ENCODE assay signal across 9 mouse cellular contexts in genomic region chr9:62295006-62295698, GRCm38 (mm10). TPM values are rescaled to one million over a fixed set of nuclear protein-coding genes. Genes with fewer than 3 reads are reported as not detected.
DNase-seq lines count a peak whose midpoint lies in the region; ATAC-seq lines count a peak whose summit lies in the region.
"Had no signal": no experiment of that assay in that cellular context is flagged by ENCODE, and none has a peak within 500 bp of the region (broad histone marks: within the 10 kb centered on the region; RNA-seq: fewer than 3 reads in every experiment).

No protein-coding gene starts in this region.

- no peak overlapping the region for H3K4me2 ChIP-seq in midbrain, embryonic 11.5 days
- H3K4me2 ChIP-seq in midbrain, embryonic 16.5 days (ENCODE audit: low read length), result no peak overlapping the region
- no peak overlapping the region for H3K4me2 ChIP-seq in limb, embryonic 11.5 days (ENCODE audit: low read depth, severe bottlenecking)

- 35% methylated on average over 7 of the region's 7 CpGs for WGBS in midbrain, embryonic 11.5 days
- 34% methylated on average over 7 of the region's 7 CpGs for WGBS in midbrain, embryonic 16.5 days
- WGBS in limb, embryonic 11.5 days, result 38% methylated on average over 7 of the region's 7 CpGs

- H3K9me3 ChIP-seq in midbrain, embryonic 11.5 days (ENCODE audit: control insufficient read depth, low read length), result no peaks in the 10 kb centered on the region
- no peaks in the 10 kb centered on the region for H3K9me3 ChIP-seq in midbrain, embryonic 16.5 days (replicated peaks; ENCODE audit: control insufficient read depth, low read length, poor library complexity, severe bottlenecking)
- H3K9me3 ChIP-seq in limb, embryonic 11.5 days (ENCODE audit: control insufficient read depth, low read length), result no peaks in the 10 kb centered on the region

- no peak overlapping the region for H3K9ac ChIP-seq in midbrain, embryonic 11.5 days (ENCODE audit: low read length)
- no peak overlapping the region for H3K9ac ChIP-seq in midbrain, embryonic 16.5 days (ENCODE audit: low read depth, low read length)
- no peak overlapping the region for H3K9ac ChIP-seq in limb, embryonic 11.5 days (ENCODE audit: low read length)

- peak; percentile 97 for DNase-seq in midbrain, embryonic 11.5 days (ENCODE audit: low spot score, missing footprints)
- peak; percentile 71 for DNase-seq in brain, embryonic 18.5 days (ENCODE audit: low read depth, low spot score)
- peak; percentile 80 for DNase-seq in forelimb bud, embryonic 11.5 days (ENCODE audit: low read depth, low spot score)
- DNase-seq in hindlimb bud, embryonic 11.5 days (ENCODE audit: extremely low spot score, low read depth, low spot score), result peak; percentile 66
- peak; percentile 86 for DNase-seq in limb, embryonic 11.5 days (ENCODE audit: low spot score)
- peak; percentile 74 for DNase-seq in ovary, postnatal 14 days (ENCODE audit: low spot score)
- DNase-seq in thymus, postnatal 10 days (ENCODE audit: low spot score in 2 of 2), result peak; percentile 40 to 85

- H3K4me1 ChIP-seq in midbrain, embryonic 11.5 days (ENCODE audit: control insufficient read depth, insufficient read depth, low read length), result no peaks in the 10 kb centered on the region
- no peaks in the 10 kb centered on the region for H3K4me1 ChIP-seq in midbrain, embryonic 16.5 days (ENCODE audit: control insufficient read depth, insufficient read depth, low read length)
- no peaks in the 10 kb centered on the region for H3K4me1 ChIP-seq in limb, embryonic 11.5 days (ENCODE audit: control insufficient read depth, insufficient read depth, low read length)

- no peak for ATAC-seq in midbrain, embryonic 11.5 days (ENCODE audit: low FRiP score)
- no peak; the same call in 1 of the 2 replicates for ATAC-seq in midbrain, embryonic 16.5 days
- ATAC-seq in limb, embryonic 11.5 days (ENCODE audit: insufficient number of reproducible peaks, low FRiP score, low TSS enrichment, low read depth), result no peak

- H3K27ac ChIP-seq in midbrain, embryonic 11.5 days (ENCODE audit: low read depth, low read length), result no peak overlapping the region
- no peak overlapping the region for H3K27ac ChIP-seq in midbrain, embryonic 16.5 days (ENCODE audit: low read length)
- H3K27ac ChIP-seq in limb, embryonic 11.5 days (replicated peaks; ENCODE audit: low read depth, low read length), result no peak overlapping the region

- H3K4me3 ChIP-seq in midbrain, embryonic 11.5 days (ENCODE audit: low read depth, low read length), result no peak overlapping the region
- no peak overlapping the region for H3K4me3 ChIP-seq in midbrain, embryonic 16.5 days (ENCODE audit: low read depth, low read length)
- H3K4me3 ChIP-seq in limb, embryonic 11.5 days (ENCODE audit: low read depth, low read length), result no peak overlapping the region

- no peaks in the 10 kb centered on the region for H3K27me3 ChIP-seq in midbrain, embryonic 11.5 days (ENCODE audit: control insufficient read depth, insufficient read depth, low read length)
- no peaks in the 10 kb centered on the region for H3K27me3 ChIP-seq in midbrain, embryonic 16.5 days (ENCODE audit: control insufficient read depth, insufficient read depth, low read depth, low read length)
- no peaks in the 10 kb centered on the region for H3K27me3 ChIP-seq in limb, embryonic 11.5 days (ENCODE audit: control insufficient read depth, insufficient read depth, low read length)

- H3K36me3 ChIP-seq in midbrain, embryonic 11.5 days (ENCODE audit: control insufficient read depth, insufficient read depth, low read length), result no peaks in the 10 kb centered on the region
- H3K36me3 ChIP-seq in midbrain, embryonic 16.5 days (ENCODE audit: control insufficient read depth, insufficient read depth, low read length), result no peaks in the 10 kb centered on the region
- H3K36me3 ChIP-seq in limb, embryonic 11.5 days (ENCODE audit: control insufficient read depth, insufficient read depth, low read length), result no peaks in the 10 kb centered on the region

RNA-seq across cellular contexts. Expression of gene Spesp1, which starts 13.1 kb away (rescaled TPM):
- not detected in 2 replicates for polyA plus RNA-seq in midbrain, embryonic 11.5 days (2014; fragmentation: Nextera tagmentation; extraction: Ambion mirVana)
- not detected in 2 replicates for polyA plus RNA-seq in midbrain, embryonic 16.5 days (2015; fragmentation: Nextera tagmentation; extraction: Ambion mirVana)
- polyA plus RNA-seq in limb, embryonic 11.5 days (2014; fragmentation: Nextera tagmentation; extraction: Ambion mirVana), result not detected in 2 replicates
- polyA plus RNA-seq: heart, embryonic 16.5 days had no signal

RNA-seq across cellular contexts. Expression of gene Anp32a, which starts 45.9 kb away (rescaled TPM):
- polyA plus RNA-seq in midbrain, embryonic 11.5 days (2014; fragmentation: Nextera tagmentation; extraction: Ambion mirVana), result 194 and 220 TPM in 2 replicates
- 107 and 117 TPM in 2 replicates for polyA plus RNA-seq in midbrain, embryonic 16.5 days (2015; fragmentation: Nextera tagmentation; extraction: Ambion mirVana)
- polyA plus RNA-seq in limb, embryonic 11.5 days (2014; fragmentation: Nextera tagmentation; extraction: Ambion mirVana), result 209 and 223 TPM in 2 replicates
